Mouse (Mus musculus) layer of hippocampus, postnatal 36 days (tissue): ENCODE measurements around the gene Alyref2. TPM values are rescaled to one million over a fixed set of nuclear protein-coding genes. Genes with fewer than 3 reads are reported as not detected.

Source experiments
- DNase-seq, 2 experiments: peaks; one replicate each; pipeline ENCODE4 v3.0.0; 2022
- total RNA-seq, 2 experiments: library from RNA; stranded (reverse); gene quantifications; 2 replicates each; pipeline ENCODE4 v1.2.3; 2021

Alyref2 gene
- total RNA-seq, 2 experiments from 2014 or later = 6.8 to 7.1 TPM

DNA sequence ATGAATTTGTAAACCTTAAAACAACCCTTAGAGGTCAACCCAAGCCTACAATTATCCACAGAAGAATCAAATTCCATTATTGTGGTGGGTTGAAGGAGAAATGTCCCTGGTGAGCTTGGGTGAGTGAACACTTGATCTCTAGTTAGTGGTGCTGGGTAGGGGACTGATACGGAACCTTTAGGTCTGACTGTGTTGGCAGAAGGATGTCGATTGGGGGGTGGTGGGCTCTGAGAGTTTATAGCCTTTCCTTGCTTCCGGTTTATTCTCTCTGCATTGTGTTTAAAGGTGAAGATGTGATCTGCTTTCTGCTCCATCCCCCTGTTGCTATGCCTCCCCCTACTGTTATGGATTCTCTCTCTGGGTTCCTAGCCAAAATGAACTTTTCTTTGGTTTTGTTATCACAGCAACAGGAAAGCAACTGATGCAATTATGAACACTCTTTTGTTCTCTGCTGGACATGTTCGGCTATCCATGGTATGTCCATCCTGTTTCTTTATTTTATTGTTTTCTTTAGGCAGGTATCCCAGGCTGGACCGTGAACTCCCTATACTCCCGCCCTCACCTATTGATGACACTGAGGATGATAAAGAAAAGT is 2.2 kb upstream of the Alyref2 start:
- no peak for DNase-seq

- DNase-seq = no peak
These were observed 1.6 kb upstream of the Alyref2 start for GRCm38 (mm10) chr1:171501636-171502080.

DNA sequence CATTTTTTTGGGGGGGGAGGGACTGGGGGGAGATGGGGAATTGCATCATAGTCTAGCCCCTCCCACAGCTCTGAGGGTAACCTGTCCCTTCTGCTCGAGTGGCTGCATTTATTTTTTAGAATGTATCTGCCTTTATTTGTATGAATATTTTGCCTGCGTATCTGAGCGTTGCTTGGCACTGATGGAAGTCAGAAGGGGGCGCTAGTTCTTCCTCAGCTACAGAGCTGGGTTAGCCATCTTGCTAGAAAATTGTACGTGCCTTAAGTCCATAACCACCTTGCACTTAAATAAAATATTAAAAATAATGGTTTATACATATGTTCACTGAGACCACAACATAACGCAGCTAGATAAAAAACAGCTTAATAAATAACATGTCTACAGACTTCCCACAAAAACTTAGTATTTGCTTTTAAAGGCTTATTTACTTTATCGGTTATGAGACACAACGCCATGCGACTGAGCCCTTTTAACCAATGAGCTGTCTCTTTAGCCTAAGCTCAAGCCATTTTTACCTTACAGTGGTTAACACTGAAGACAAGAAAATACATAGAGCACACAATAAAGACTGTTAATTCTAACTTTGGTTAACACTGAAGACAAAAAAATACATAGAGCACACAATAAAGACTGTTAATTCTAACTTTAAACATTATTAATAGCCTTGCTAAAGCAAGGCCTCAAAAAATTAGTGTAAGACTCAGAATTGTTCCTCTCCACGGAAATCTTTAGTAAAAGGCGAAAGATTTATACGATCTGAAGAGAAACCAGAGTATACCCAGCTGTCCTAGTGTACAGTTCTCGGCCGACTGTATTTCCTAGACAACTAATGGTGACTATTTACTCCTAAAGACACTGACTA is 659 bp upstream of the Alyref2 start:
- no peak for DNase-seq

GRCm38 (mm10) chr1:171503592-171504291 is 464 bp downstream of the Alyref2 start:
- DNase-seq = peak; percentile 55 to 62

DNA sequence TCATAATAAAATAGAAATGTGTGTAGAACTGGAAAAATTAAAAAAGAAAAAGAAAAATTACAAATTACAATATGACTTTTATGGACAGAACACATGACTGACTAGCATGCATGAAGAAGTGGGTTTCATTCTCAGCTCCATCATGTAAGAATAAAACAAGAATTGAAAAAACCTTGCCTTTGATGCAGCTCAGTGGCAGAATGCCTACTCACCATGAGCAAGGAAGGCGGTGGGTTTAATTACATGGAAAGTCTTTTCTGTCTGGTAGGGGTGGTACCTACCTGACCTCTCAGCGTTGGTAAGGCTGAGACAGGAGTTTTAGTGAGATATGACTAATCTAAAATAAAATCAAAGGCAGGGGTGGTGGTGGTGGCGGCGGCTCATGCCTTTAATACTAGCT is 1.3 kb downstream of the Alyref2 start:
- DNase-seq = no peak

- no peak for DNase-seq
These were observed 10.0 kb downstream of the Alyref2 start for GRCm38 (mm10) chr1:171513234-171513633.

GRCm38 (mm10) chr1:171513760-171514159 is 10.5 kb downstream of the Alyref2 start:
- no peak for DNase-seq

GRCm38 (mm10) chr1:171515039-171515438 is 11.8 kb downstream of the Alyref2 start:
- no peak for DNase-seq

GRCm38 (mm10) chr1:171515557-171515956 is 12.3 kb downstream of the Alyref2 start:
- DNase-seq = no peak

GRCm38 (mm10) chr1:171531367-171531766 is 28.1 kb downstream of the Alyref2 start:
- no peak for DNase-seq

DNA sequence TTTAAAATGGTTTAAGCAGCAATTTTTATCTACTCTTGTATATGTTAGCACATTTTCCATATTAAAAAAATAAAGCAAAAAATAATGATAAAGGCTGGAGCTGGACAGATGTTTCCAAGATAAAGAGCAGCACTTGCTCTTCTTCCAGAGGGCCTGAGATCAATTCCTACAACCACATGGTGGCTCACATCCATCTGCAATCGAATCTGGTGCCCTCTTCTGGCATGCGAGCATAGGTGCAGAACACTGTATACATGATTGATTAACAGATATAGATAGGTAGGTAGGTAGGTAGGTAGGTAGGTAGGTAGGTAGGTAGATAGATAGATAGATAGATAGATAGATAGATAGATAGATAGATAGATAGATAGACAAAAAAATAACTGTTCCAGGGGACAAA is 29.6 kb downstream of the Alyref2 start:
- no peak for DNase-seq

DNA sequence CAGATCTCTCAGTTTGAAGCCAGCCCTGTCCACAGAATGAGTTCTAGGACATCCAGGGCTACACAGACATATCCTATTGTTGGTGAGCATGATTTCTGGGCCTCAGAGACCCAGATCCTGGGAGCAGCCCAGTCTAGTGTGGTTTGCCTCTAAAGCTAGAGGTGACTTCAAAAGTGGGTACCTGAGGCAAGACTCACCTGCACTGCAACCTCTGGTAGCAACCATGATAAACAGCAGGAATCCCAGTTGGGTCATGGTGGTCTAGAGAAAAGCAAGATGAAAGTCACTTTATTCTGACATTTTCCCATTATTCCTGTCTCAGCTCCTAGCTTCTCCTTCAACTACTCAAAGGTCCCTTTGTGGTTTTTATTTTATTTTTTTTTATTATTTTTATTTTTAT is 31.3 kb downstream of the Alyref2 start:
- DNase-seq = no peak

GRCm38 (mm10) chr1:171535194-171535593 is 31.9 kb downstream of the Alyref2 start, which contains the start of gene Itln1:
Itln1 (minus strand) TSS chr1:171535294.
- no peak for DNase-seq

DNA sequence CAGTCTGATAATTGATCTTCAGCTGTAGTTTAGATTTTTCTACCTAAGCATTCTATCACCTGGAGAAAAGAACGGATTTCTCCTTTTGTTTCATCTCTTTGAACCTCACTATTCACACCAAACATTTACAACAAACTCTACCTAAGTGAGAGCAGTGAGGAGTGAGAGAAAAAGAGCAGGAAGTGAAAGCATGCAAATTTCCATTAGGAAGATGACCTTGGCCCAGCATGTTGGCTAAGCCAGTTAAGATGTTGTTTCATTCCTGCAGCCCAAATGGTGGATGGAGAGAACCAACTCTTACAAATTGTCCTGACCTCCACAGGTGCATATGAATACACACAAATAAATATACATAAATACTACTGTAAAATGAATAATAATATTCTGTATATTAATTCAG is 37.4 kb downstream of the Alyref2 start:
- no peak for DNase-seq

DNA sequence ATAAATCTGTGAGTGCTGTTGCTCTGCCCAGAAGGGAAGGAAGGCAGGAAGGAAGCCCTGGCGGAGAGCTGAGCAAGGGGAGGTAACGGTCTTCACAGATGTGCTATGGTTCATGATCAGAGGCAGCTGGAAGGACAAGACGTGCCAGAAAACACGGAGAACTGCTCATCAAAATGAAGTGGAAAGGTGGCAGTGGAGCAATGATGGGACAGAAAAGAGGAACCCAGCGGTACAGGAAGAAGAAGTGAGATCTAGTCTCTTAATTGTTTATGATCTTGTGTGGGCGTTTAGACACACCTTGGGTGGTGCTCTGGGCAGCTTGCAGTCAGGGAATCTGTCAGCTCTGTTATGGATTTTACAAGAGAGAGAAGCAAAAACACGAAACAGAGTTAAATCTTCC is 48.0 kb downstream of the Alyref2 start:
- DNase-seq = no peak

GRCm38 (mm10) chr1:171552230-171552629 is 49.0 kb downstream of the Alyref2 start:
- no peak for DNase-seq

GRCm38 (mm10) chr1:171553359-171554341 is 50.4 kb downstream of the Alyref2 start:
- DNase-seq = no peak

Other genes starting within 250 kb of the Alyref2 start
- gene B4galt3, start 233.2 kb upstream of the Alyref2 start, total RNA-seq = 10 to 100 TPM; 68.5 to 76.8 TPM
- gene Ppox, start 222.3 kb upstream of the Alyref2 start, total RNA-seq = 10 to 100 TPM; 28.0 to 31.4 TPM
- gene Usp21, start 215.5 kb upstream of the Alyref2 start, total RNA-seq = 10 to 100 TPM; 66.9 to 70.5 TPM
- gene Ufc1, start 208.5 kb upstream of the Alyref2 start, total RNA-seq = 100 to 1,000 TPM; 101 to 112 TPM
- gene Dedd, start 174.3 kb upstream of the Alyref2 start, total RNA-seq = 10 to 100 TPM; 36.5 to 41.3 TPM
- 10 to 100 TPM; 45.9 to 49.5 TPM for gene Nit1, start 157.8 kb upstream of the Alyref2 start, total RNA-seq
- gene Pfdn2, start 157.8 kb upstream of the Alyref2 start, total RNA-seq = 100 to 1,000 TPM; 160 to 166 TPM
- gene Klhdc9, start 142.7 kb upstream of the Alyref2 start, total RNA-seq = 1 to 10 TPM; 4.1 to 4.7 TPM
- 1 to 10 TPM; 3.6 to 4.7 TPM for gene Nectin4, start 133.4 kb upstream of the Alyref2 start, total RNA-seq
- gene Arhgap30, start 114.5 kb upstream of the Alyref2 start, total RNA-seq = 1 to 10 TPM; 2.0 to 2.1 TPM
- gene Usf1, start 92.2 kb upstream of the Alyref2 start, total RNA-seq = 100 to 1,000 TPM; 114 to 132 TPM
- 1 to 10 TPM; 4.1 to 5.9 TPM for gene Tstd1, start 84.6 kb upstream of the Alyref2 start, total RNA-seq
- 1 to 10 TPM; 5.0 to 6.6 TPM for gene F11r, start 65.9 kb upstream of the Alyref2 start, total RNA-seq
- gene Itln1, start 31.8 kb downstream of the Alyref2 start, total RNA-seq = not detected
- not detected for gene Cd244a, start 55.7 kb downstream of the Alyref2 start, total RNA-seq
- gene Ly9, start 103.9 kb downstream of the Alyref2 start, total RNA-seq = not detected
- not detected for gene Slamf7, start 149.6 kb downstream of the Alyref2 start, total RNA-seq
- under 1 TPM in 1 of 2 experiments, not detected in 1; 0.77 TPM for gene Cd48, start 178.5 kb downstream of the Alyref2 start, total RNA-seq